Mouse (Mus musculus): ENCODE data around the gene N4bp2l2.

GRCm38 (mm10) chr5:150611697-150612096, 54.3 kb downstream of the N4bp2l2 start:
- no peak for TF ChIP-seq POU5F1 (IDR thresholded peaks at IDR 0.05; ENCODE audit: borderline replicate concordance, low read length)
- TF ChIP-seq CTCF (conservative IDR thresholded peaks at IDR 0.05; ENCODE audit: low read length) = no peak
- no peak for TF ChIP-seq NANOG (IDR thresholded peaks at IDR 0.05; ENCODE audit: borderline replicate concordance, low read length)
